Mouse (Mus musculus) midbrain, embryonic 16.5 days (tissue): ENCODE measurements around the gene Slfn9. TPM values are rescaled to one million over a fixed set of nuclear protein-coding genes. Genes with fewer than 3 reads are reported as not detected.

Experiments
- ATAC-seq: fragments of 200-750 bp; cut with Nextera tagmentation; 2 replicates; pipeline ENCODE4 v1.8.0; 2017; ENCODE audit warnings: moderate TSS enrichment
- H3K27ac ChIP-seq: fragments of 300-500 bp; sonication (generic); 2 replicates; pipeline ENCODE4 v1.5.1; 2014; ENCODE audit warnings: mild to moderate bottlenecking, low read length, mixed read lengths
- H3K27me3 ChIP-seq: fragments of 300-500 bp; sonication (generic); 2 replicates; pipeline ENCODE4 v1.6.1; 2014; ENCODE audit warnings: low read depth, low read length, mixed read lengths; ENCODE audit not compliant: control insufficient read depth, insufficient read depth
- H3K36me3 ChIP-seq: fragments of 300-500 bp; sonication (generic); 2 replicates; pipeline ENCODE4 v1.6.1; 2014; ENCODE audit warnings: mild to moderate bottlenecking, low read length, moderate library complexity, mixed read lengths; ENCODE audit not compliant: control insufficient read depth, insufficient read depth
- H3K4me1 ChIP-seq: fragments of 300-500 bp; sonication (generic); 2 replicates; pipeline ENCODE4 v1.6.1; 2014; ENCODE audit warnings: mild to moderate bottlenecking, low read length, mixed read lengths; ENCODE audit not compliant: control insufficient read depth, insufficient read depth
- H3K4me2 ChIP-seq: fragments of 300-500 bp; sonication (generic); 2 replicates; pipeline ENCODE4 v1.6.1; 2014; ENCODE audit warnings: mild to moderate bottlenecking, low read length, mixed read lengths
- H3K4me3 ChIP-seq: fragments of 300-500 bp; sonication (generic); 2 replicates; pipeline ENCODE4 v1.5.1; 2014; ENCODE audit warnings: low read depth, mild to moderate bottlenecking, low read length, moderate library complexity, mixed read lengths
- H3K9ac ChIP-seq: fragments of 300-500 bp; sonication (generic); 2 replicates; pipeline ENCODE4 v1.6.1; 2014; ENCODE audit warnings: low read depth, low read length, mixed read lengths
- H3K9me3 ChIP-seq: fragments of 300-500 bp; sonication (generic); replicated peaks from 2 replicates; pipeline ENCODE4 v1.6.1; 2014; ENCODE audit warnings: mild to moderate bottlenecking, low read length, mixed read lengths; ENCODE audit not compliant: control insufficient read depth, poor library complexity, severe bottlenecking
- WGBS: fragments of 180-500 bp; shearing (Covaris S2); extraction: QIAGEN DNeasy Blood & Tissue Kit; methylation state at CpG from one replicate; pipeline ENCODE4 v1.1.7; 2014; 5-methylcytosine and 5-hydroxymethylcytosine counted together
- polyA plus RNA-seq: library from polyadenylated mRNA; unstranded; fragments of >200 nt; fragmentation: Nextera tagmentation; extraction: Ambion mirVana; gene quantifications from 2 replicates; pipeline ENCODE4 v1.2.1, GENCODE M21; 2015

Slfn9 gene
- polyA plus RNA-seq, 1 experiment from 2014 or later: 1.7 TPM

GRCm38 (mm10) chr11:82962215-82962614 is 29.4 kb downstream of the Slfn9 start:
- no peak overlapping the region for H3K4me3 ChIP-seq
- no peak overlapping the region for H3K4me2 ChIP-seq
- WGBS: 85% methylated on average over 8 of the region's 8 CpGs
- no peaks in the 10 kb centered on the region for H3K36me3 ChIP-seq
- H3K27me3 ChIP-seq: no peaks in the 10 kb centered on the region
- H3K9ac ChIP-seq: no peak overlapping the region
- H3K4me1 ChIP-seq: no peaks in the 10 kb centered on the region
- ATAC-seq: no peak
- H3K27ac ChIP-seq: no peak overlapping the region
- no peaks in the 10 kb centered on the region for H3K9me3 ChIP-seq

- Histone ChIP-seq H3K9ac (no peak overlapping the region), H3K36me3 (no peaks in the 10 kb centered on the region), H3K4me3 (no peak overlapping the region), H3K27me3 (no peaks in the 10 kb centered on the region), H3K27ac (no peak overlapping the region), H3K9me3 (no peaks in the 10 kb centered on the region), H3K4me1 (no peaks in the 10 kb centered on the region), H3K4me2 (no peak overlapping the region)
- ATAC-seq: no peak
- 75% methylated on average over 2 of the region's 2 CpGs for WGBS
These were observed 29.9 kb downstream of the Slfn9 start for GRCm38 (mm10) chr11:82961743-82962142.

GRCm38 (mm10) chr11:82959613-82960012 is 32.0 kb downstream of the Slfn9 start:
- no peaks in the 10 kb centered on the region for H3K9me3 ChIP-seq
- WGBS: 23% methylated on average over 4 of the region's 4 CpGs

GRCm38 (mm10) chr11:82956925-82957324 is 34.7 kb downstream of the Slfn9 start:
- Histone ChIP-seq H3K4me2 (no peak overlapping the region), H3K4me3 (no peak overlapping the region), H3K9me3 (no peaks in the 10 kb centered on the region), H3K36me3 (no peaks in the 10 kb centered on the region), H3K27me3 (peaks cover 19% of the 10 kb centered on the region), H3K27ac (no peak overlapping the region), H3K9ac (no peak overlapping the region), H3K4me1 (no peaks in the 10 kb centered on the region)
- ATAC-seq: no peak
- 75% methylated on average over 10 of the region's 10 CpGs for WGBS

More at GRCm38 (mm10) chr11:82959613-82960012, 32.0 kb downstream of the Slfn9 start:
- Histone ChIP-seq H3K36me3 (no peaks in the 10 kb centered on the region), H3K4me3 (no peak overlapping the region), H3K9ac (no peak overlapping the region), H3K4me1 (no peaks in the 10 kb centered on the region), H3K4me2 (no peak overlapping the region), H3K27me3 (no peaks in the 10 kb centered on the region), H3K27ac (no peak overlapping the region)
- ATAC-seq: no peak

GRCm38 (mm10) chr11:82954631-82955030 is 37.0 kb downstream of the Slfn9 start:
- Histone ChIP-seq H3K27me3 (peaks cover 31% of the 10 kb centered on the region), H3K4me3 (no peak overlapping the region), H3K9me3 (no peaks in the 10 kb centered on the region), H3K27ac (no peak overlapping the region), H3K4me1 (no peaks in the 10 kb centered on the region), H3K4me2 (no peak overlapping the region), H3K9ac (no peak overlapping the region), H3K36me3 (no peaks in the 10 kb centered on the region)
- no peak for ATAC-seq
- WGBS: 90% methylated on average over 6 of the region's 6 CpGs

- Histone ChIP-seq H3K27me3 (peaks cover 31% of the 10 kb centered on the region), H3K27ac (no peak overlapping the region), H3K4me3 (no peak overlapping the region), H3K4me1 (no peaks in the 10 kb centered on the region), H3K36me3 (no peaks in the 10 kb centered on the region), H3K9me3 (no peaks in the 10 kb centered on the region), H3K9ac (no peak overlapping the region), H3K4me2 (no peak overlapping the region)
- no peak for ATAC-seq
- WGBS: 77% methylated on average over 8 of the region's 9 CpGs
These were observed 38.8 kb downstream of the Slfn9 start for GRCm38 (mm10) chr11:82952612-82953542.

GRCm38 (mm10) chr11:82951865-82952611 is 39.6 kb downstream of the Slfn9 start:
- no peak overlapping the region for H3K27ac ChIP-seq
- peaks cover 31% of the 10 kb centered on the region for H3K27me3 ChIP-seq
- ATAC-seq: no peak
- 0 out of 2 replicates have a peak overlapping the region, but pooled peaks have one; percentile 21 for H3K4me2 ChIP-seq
- H3K4me1 ChIP-seq: no peaks in the 10 kb centered on the region
- peak overlapping the region; percentile 4; the same call in 1 of the 2 replicates for H3K4me3 ChIP-seq
- no peaks in the 10 kb centered on the region for H3K9me3 ChIP-seq
- 11% methylated on average over 28 of the region's 28 CpGs for WGBS
- H3K36me3 ChIP-seq: no peaks in the 10 kb centered on the region
- H3K9ac ChIP-seq: no peak overlapping the region

GRCm38 (mm10) chr11:82950736-82951481 is 40.7 kb downstream of the Slfn9 start, which contains the start of gene Slfn5:
Slfn5 (plus strand) TSS chr11:82951349.
- Histone ChIP-seq H3K9me3 (no peaks in the 10 kb centered on the region), H3K4me1 (no peaks in the 10 kb centered on the region), H3K9ac (no peak within 1 kb of the TSS), H3K4me3 (peak within 1 kb of the TSS; percentile 4; the same call in 1 of the 2 replicates), H3K27me3 (peaks cover 31% of the 10 kb centered on the region), H3K4me2 (0 out of 2 replicates have a peak within 1 kb of the TSS, but pooled peaks have one; percentile 21), H3K36me3 (no peaks in the 10 kb centered on the region), H3K27ac (no peak within 1 kb of the TSS)
- WGBS: 8% methylated on average over 10 of the region's 10 CpGs
- ATAC-seq: no peak
